Mouse (Mus musculus) forebrain, embryonic 13.5 days (tissue): Measurements from ENCODE around the gene Kdm2a. TPM values are rescaled to one million over a fixed set of nuclear protein-coding genes. Genes with fewer than 3 reads are reported as not detected.

ENCODE experiments used
- ATAC-seq: fragments of 200-750 bp; cut with Nextera tagmentation; 2 replicates; pipeline ENCODE4 v1.8.0; 2017
- H3K27ac ChIP-seq: fragments of 300-500 bp; sonication (generic); 2 replicates; pipeline ENCODE4 v1.5.1; 2015; ENCODE audit warnings: inconsistent platforms, mild to moderate bottlenecking, moderate library complexity
- H3K27me3 ChIP-seq: fragments of 300-500 bp; sonication (generic); 2 replicates; pipeline ENCODE4 v1.6.1; 2015; ENCODE audit warnings: mild to moderate bottlenecking, inconsistent platforms
- H3K36me3 ChIP-seq: fragments of 300-500 bp; sonication (generic); 2 replicates; pipeline ENCODE4 v1.6.1; 2015; ENCODE audit warnings: mild to moderate bottlenecking, inconsistent platforms; ENCODE audit not compliant: poor library complexity, severe bottlenecking
- H3K4me1 ChIP-seq: fragments of 300-500 bp; sonication (generic); 2 replicates; pipeline ENCODE4 v1.6.1; 2015; ENCODE audit warnings: inconsistent platforms
- H3K4me2 ChIP-seq: fragments of 300-500 bp; sonication (generic); 2 replicates; pipeline ENCODE4 v1.6.1; 2015; ENCODE audit warnings: inconsistent platforms, mild to moderate bottlenecking, moderate library complexity
- H3K4me3 ChIP-seq: fragments of 300-500 bp; sonication (generic); 2 replicates; pipeline ENCODE4 v1.5.1; 2015; ENCODE audit warnings: mild to moderate bottlenecking, inconsistent platforms
- H3K9ac ChIP-seq: fragments of 300-500 bp; sonication (generic); 2 replicates; pipeline ENCODE4 v1.6.1; 2015; ENCODE audit warnings: mild to moderate bottlenecking, inconsistent platforms
- H3K9me3 ChIP-seq: fragments of 300-500 bp; sonication (generic); replicated peaks from 2 replicates; pipeline ENCODE4 v1.6.1; 2016; ENCODE audit warnings: inconsistent platforms
- WGBS: fragments of 180-500 bp; shearing (Covaris S2); methylation state at CpG from one replicate; pipeline ENCODE4 v1.1.7; 2015; 5-methylcytosine and 5-hydroxymethylcytosine counted together
- polyA plus RNA-seq: library from polyadenylated mRNA; unstranded; fragments of >200 nt; fragmentation: Nextera tagmentation; extraction: Ambion mirVana; gene quantifications from 2 replicates; pipeline ENCODE4 v1.2.1, GENCODE M21; 2015

Gene Kdm2a
- polyA plus RNA-seq, 1 experiment from 2014 or later: 38.8 TPM

DNA sequence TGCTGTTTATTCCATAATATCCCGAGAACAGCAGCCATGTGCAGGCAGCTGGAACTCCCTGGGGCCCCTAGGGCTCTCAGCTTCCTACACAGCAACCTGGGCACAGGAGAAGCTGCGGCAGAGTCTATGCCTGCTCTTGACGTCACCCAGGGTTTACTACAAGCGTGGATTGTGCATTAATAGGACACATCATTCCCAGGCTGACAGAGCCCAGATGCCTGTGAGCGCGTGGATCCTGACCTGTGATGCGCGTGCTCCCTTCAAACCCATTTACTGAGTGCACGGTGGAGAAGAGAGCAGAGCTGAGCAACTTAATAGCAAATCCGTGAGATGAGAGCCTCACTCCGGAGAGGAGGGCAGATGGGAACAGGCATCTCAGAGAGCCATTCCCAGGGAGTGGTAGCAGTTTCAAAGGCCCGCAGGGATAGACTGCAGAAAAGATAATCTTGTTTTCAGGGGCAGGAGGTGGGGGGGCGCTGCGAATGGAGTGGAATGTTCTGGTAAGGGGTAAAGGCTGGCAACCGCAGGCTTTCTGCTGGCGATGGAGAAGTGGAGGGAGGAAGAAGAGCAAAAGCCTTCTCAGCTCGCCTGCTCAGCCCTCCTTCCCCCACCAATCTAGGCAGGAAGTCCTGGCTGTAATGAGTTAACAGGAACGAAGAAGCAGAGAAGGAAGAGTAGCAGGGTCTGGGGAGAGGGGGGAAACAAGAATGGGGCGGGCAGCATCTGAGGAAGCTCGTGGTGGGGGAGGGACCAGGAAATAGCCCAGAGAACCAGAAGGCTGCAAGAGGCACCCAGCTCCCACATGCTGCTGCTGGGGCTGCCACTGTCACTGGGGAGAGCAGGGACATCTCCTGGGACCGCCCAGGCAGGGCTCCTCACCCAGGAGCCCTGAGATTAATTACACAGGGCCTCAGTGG lies 96.1 kb downstream of the Kdm2a start:
- Histone ChIP-seq H3K4me1 (peaks cover 54% of the 10 kb centered on the region), H3K9me3 (no peaks in the 10 kb centered on the region), H3K36me3 (peaks cover 7% of the 10 kb centered on the region; the same call in 1 of the 2 replicates), H3K4me2 (peak overlapping the region; percentile 88), H3K9ac (peak overlapping the region; percentile 45), H3K27ac (peak overlapping the region; percentile 74), H3K27me3 (no peaks in the 10 kb centered on the region), H3K4me3 (peak overlapping the region; percentile 9; the same call in 1 of the 2 replicates)
- 41% methylated on average over 21 of the region's 21 CpGs for WGBS
- 0 out of 2 replicates have a peak, but pooled peaks have one; percentile 7 for ATAC-seq

DNA sequence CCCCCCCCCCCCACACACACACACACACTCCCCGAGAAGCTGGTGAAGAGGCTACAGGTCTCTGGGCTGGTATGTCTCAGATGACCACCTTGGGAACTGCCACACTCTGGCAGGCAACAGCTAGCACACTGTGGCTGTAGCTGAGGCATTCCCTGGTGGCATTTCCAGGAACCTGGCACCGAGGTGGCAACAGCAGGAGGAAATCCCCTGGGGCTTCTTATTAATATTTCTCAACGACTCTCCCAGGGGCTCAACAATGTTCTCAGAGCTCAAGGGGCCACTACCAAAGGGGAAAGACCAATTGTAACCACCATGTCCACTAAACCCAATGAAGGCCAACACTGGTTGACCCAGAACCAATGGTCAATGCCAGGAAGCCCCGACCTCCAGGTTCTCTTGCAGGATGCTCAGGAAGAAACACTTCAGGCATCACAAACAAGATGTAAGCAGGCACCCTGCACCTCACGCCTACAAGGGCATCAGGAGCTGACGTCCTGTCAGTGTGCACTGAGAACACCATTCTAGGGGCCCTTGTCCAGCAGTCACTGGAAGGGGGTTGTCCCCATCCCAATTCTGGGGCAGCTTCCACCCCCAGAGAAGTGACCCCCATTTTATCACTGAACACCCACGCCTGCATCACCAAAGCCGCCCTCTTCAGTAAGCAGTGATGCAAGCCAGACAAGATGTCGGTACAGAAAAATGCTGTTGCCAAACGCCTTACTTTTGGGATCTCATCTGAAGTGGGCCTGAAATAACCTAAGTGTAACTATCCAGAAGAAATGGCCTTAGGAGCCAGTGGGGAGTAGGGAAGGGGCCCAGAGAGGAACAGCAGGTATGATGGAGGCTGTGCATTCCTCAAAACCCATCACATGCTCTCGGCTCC lies 97.0 kb downstream of the Kdm2a start:
- Histone ChIP-seq H3K4me1 (peaks cover 48% of the 10 kb centered on the region), H3K9me3 (no peaks in the 10 kb centered on the region), H3K27ac (peak overlapping the region; percentile 74), H3K9ac (no peak overlapping the region), H3K4me2 (peak overlapping the region; percentile 88), H3K36me3 (peaks cover 7% of the 10 kb centered on the region; the same call in 1 of the 2 replicates), H3K4me3 (no peak overlapping the region), H3K27me3 (no peaks in the 10 kb centered on the region)
- ATAC-seq: no peak
- WGBS: 74% methylated on average over 11 of the region's 11 CpGs

DNA sequence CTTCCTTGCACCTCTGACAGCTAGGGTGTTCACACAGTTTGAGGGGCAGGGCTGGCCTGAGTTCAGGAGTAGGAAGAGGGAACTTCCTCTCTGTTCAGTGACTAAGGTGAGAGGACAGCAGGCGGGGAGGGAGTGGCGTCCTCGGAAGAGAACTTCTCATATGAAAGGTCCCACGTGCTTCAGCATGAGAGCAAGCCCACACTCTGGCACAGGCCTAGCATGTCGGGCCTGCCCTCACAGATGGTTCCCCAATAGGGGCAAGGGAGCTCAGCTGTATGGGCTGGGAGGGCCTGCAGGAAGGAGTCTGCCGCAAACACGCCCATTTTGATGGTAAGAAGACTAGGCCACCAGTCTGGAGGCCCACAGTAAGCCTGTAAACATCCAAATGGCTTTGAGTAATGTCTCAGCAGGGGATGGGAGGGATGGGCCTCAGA lies 97.8 kb downstream of the Kdm2a start:
- ATAC-seq: no peak
- Histone ChIP-seq H3K4me2 (no peak overlapping the region), H3K9me3 (no peaks in the 10 kb centered on the region), H3K4me1 (peaks cover 46% of the 10 kb centered on the region), H3K4me3 (no peak overlapping the region), H3K36me3 (peaks cover 14% of the 10 kb centered on the region; the same call in 1 of the 2 replicates), H3K27me3 (no peaks in the 10 kb centered on the region), H3K27ac (no peak overlapping the region), H3K9ac (peak overlapping the region; percentile 21; the same call in 1 of the 2 replicates)
- 54% methylated on average over 7 of the region's 7 CpGs for WGBS

DNA sequence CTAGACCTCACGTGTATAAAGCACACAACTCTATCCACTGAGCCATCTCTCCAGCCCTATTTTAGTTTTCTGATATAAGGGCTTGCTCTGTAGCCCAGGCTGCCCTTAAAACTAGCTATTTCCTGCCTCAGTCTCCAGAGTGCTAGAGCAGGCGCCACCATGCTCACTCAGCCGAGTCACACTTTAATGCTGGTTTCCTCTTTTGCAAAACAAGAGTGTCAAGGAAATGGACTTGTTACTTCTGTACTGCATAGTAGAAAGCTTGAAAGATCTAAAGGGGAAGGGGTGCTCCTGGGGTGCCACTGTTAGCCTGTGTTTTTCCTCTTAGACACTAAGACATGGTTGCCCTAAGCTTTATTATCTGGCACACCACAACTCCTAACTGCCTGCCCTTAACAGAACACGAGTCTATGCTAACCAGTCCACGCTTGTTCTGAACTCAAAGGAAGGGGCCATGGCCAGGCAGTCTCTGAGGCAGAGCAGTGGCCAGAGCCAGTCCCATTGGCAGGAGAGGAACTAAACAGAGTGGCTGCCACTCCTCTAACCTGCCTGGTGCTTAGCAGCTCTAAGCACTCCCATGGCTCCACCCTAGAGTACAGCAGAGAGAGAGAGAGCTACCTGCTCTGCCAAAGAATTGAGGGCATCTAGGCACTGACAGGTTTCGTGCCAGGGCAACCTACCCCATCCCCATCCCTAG lies 98.4 kb downstream of the Kdm2a start:
- Histone ChIP-seq H3K27ac (no peak overlapping the region; the same call in 1 of the 2 replicates), H3K36me3 (peaks cover 19% of the 10 kb centered on the region; the same call in 1 of the 2 replicates), H3K27me3 (no peaks in the 10 kb centered on the region), H3K9me3 (no peaks in the 10 kb centered on the region), H3K4me3 (no peak overlapping the region), H3K4me2 (no peak overlapping the region), H3K4me1 (peaks cover 40% of the 10 kb centered on the region), H3K9ac (no peak overlapping the region)
- no peak for ATAC-seq
- 89% methylated on average over 6 of the region's 6 CpGs for WGBS

DNA sequence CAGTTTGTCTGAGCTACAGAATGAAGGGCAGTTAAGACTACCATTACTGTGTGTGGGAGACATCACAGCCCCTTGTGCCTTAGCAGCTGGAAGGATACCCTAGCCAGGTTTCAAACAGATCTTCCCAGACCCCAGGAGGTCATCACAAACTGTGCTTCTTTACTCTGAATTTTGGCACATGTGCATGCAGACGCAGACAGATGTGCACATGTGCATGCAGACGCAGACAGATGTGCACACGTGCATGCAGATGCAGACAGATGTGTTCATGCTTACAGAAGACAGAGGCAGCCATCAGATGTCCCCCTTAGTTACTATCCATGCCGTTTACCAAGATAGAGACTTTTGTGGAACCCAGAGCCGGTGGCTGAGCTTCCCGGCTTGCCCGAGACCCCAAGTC lies 99.0 kb downstream of the Kdm2a start:
- H3K36me3 ChIP-seq: peaks cover 25% of the 10 kb centered on the region
- no peak overlapping the region for H3K4me3 ChIP-seq
- no peak overlapping the region for H3K9ac ChIP-seq
- peaks cover 34% of the 10 kb centered on the region for H3K4me1 ChIP-seq
- no peak for ATAC-seq
- WGBS: 90% methylated on average over 7 of the region's 7 CpGs
- no peaks in the 10 kb centered on the region for H3K27me3 ChIP-seq
- H3K4me2 ChIP-seq: no peak overlapping the region
- H3K27ac ChIP-seq: no peak overlapping the region
- H3K9me3 ChIP-seq: no peaks in the 10 kb centered on the region

DNA sequence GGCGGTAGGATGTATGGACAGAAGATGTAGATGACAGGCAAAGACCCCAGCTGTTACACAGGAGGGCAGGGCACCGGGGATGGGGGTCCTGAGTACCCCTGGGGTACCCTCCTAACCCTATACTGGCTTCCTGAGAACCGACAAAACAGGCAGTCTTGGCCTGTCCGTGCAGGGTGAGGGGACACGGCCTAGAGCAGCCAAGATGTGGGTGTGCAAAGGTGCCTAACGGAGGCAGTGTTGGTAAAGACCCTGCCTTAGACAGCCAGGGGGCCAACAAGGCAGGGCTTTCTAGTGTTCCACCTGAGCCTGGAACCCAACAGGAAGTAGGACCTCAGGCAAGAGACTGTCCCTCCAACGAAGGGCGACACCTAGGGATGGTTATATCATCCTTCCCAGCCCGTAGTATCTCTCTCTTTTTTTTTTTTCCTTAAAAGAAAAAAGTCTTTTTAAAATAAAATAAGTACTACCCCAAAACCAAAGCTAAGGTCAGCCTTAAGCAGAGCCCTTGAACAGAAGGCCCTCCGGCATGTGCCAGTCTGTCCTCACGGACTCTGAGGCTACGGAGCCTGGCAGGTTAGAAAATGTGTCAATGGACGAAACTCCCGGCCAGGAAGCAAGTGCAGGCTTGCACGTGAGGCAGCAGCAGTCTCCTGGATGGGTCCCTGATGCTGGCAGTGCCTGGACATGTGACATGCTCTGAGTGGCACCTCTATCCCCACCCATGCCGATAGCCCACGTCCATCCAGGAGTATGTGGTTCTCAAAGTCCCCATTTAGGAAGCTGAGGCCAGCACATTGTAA lies 99.6 kb downstream of the Kdm2a start:
- peaks cover 30% of the 10 kb centered on the region for H3K36me3 ChIP-seq
- no peak overlapping the region for H3K9ac ChIP-seq
- no peak for ATAC-seq
- no peaks in the 10 kb centered on the region for H3K9me3 ChIP-seq
- no peak overlapping the region for H3K4me3 ChIP-seq
- H3K27ac ChIP-seq: no peak overlapping the region
- no peak overlapping the region for H3K4me2 ChIP-seq
- peaks cover 28% of the 10 kb centered on the region for H3K4me1 ChIP-seq
- no peaks in the 10 kb centered on the region for H3K27me3 ChIP-seq
- 91% methylated on average over 17 of the region's 17 CpGs for WGBS

DNA sequence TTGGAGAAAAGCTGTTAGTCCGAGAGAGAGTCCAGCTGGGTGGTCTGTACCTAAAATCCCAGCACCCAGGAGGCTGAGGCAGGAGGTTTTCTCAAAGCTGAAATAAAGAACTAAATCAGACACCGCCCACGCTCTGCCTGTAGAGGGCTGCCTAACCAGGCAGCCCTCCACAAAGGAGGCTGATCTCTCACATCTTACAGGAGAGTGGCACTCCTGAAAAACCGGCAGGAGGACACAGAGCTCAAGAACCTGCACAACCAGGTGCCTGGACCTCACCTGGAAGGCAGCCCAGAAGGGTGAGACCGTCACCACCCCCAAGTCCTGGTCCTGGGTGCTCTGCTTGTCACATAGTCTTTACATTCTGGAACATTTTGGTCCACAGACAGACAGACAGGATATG lies 100.2 kb downstream of the Kdm2a start:
- H3K9me3 ChIP-seq: no peaks in the 10 kb centered on the region
- ATAC-seq: no peak
- no peak overlapping the region for H3K4me2 ChIP-seq
- H3K36me3 ChIP-seq: peaks cover 34% of the 10 kb centered on the region
- H3K4me3 ChIP-seq: no peak overlapping the region
- H3K4me1 ChIP-seq: peaks cover 22% of the 10 kb centered on the region
- no peak overlapping the region for H3K27ac ChIP-seq
- 91% methylated on average over 5 of the region's 5 CpGs for WGBS
- no peak overlapping the region for H3K9ac ChIP-seq
- H3K27me3 ChIP-seq: no peaks in the 10 kb centered on the region

DNA sequence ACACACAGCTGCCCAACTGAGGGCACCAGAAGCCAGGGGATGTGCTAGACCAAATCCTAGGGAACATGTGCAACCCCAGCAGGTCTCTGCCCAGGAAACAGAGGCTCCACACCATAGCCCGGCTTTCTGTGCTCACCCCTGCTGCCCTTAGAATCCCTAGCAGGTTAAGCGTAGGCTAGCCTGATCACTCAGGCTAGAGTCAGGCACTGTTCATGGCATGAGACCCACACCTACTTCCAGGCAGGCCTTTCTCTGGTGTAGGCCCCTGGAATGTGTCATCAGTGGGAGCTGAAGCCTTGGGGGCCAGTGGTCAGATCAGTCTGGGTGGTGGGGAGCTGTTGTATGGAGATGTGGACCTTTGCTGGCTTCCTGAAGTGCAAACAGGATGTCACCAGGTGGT lies 101.5 kb downstream of the Kdm2a start:
- no peak overlapping the region for H3K9ac ChIP-seq
- H3K27ac ChIP-seq: no peak overlapping the region
- H3K4me1 ChIP-seq: peaks cover 9% of the 10 kb centered on the region
- 88% methylated on average over 2 of the region's 2 CpGs for WGBS
- no peaks in the 10 kb centered on the region for H3K9me3 ChIP-seq
- H3K36me3 ChIP-seq: peaks cover 46% of the 10 kb centered on the region
- no peak for ATAC-seq
- H3K4me3 ChIP-seq: no peak overlapping the region
- H3K4me2 ChIP-seq: no peak overlapping the region
- H3K27me3 ChIP-seq: no peaks in the 10 kb centered on the region

DNA sequence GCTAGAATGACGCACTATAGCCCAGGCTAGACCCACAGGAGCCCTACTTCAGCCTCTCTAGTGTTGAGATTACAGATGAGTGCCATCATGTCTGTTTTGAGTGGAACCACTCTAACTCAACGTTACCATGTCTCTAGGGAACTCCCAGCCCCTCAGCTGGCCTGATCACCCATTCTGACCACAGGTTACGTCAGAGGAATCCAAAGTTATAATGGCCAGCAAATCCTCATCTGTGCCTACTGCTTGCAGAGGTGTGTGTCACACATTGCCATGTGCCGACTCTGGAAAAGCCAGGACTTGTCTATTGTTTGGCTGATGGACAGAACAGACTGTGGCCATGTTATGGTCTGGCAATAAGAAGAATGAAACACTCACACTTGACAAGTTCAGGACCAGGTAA lies 102.7 kb downstream of the Kdm2a start:
- no peaks in the 10 kb centered on the region for H3K9me3 ChIP-seq
- 90% methylated on average over 4 of the region's 4 CpGs for WGBS
- H3K27me3 ChIP-seq: no peaks in the 10 kb centered on the region
- H3K4me3 ChIP-seq: no peak overlapping the region
- no peak overlapping the region for H3K27ac ChIP-seq
- H3K36me3 ChIP-seq: peaks cover 58% of the 10 kb centered on the region
- no peak for ATAC-seq
- no peak overlapping the region for H3K4me2 ChIP-seq
- no peak overlapping the region for H3K9ac ChIP-seq
- H3K4me1 ChIP-seq: no peaks in the 10 kb centered on the region

DNA sequence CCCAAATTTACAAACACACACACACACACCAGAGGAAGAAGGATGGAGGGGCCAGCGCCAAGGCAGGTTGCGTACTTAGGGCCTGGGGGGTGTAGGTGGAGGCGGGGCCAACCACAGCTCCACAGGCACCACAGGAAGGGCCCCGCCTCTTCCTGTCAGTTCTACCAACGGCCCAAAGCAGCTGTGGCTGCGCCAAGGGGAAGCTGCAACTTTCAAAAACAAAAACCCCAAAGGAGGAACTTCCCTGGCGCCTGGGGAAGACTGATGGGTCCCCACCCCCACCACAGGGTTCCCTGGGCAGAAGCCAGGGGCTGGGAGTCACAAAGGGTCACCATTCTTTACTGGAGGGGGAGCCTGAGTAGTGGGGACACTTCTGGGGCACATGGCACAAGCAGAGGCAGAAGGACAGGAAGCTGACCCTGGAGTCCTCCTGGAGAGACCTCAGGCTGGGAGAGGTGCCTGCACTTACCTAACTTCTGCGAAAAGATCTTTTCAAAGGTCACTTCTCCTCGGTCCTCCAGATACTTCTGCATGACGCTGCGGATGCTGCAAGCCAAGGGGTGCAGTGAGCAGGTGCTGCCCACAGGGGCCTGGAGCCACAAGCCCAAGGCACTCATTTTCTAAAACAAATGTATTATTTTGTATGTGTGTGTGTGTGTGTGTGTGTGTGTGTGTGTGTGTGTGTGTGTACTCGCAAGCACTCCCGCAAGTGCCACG lies 103.5 kb downstream of the Kdm2a start:
- H3K9me3 ChIP-seq: no peaks in the 10 kb centered on the region
- no peak for ATAC-seq
- 81% methylated on average over 14 of the region's 14 CpGs for WGBS
- no peak overlapping the region for H3K4me3 ChIP-seq
- H3K9ac ChIP-seq: no peak overlapping the region
- H3K27me3 ChIP-seq: no peaks in the 10 kb centered on the region
- no peak overlapping the region for H3K4me2 ChIP-seq
- H3K36me3 ChIP-seq: peaks cover 67% of the 10 kb centered on the region
- H3K27ac ChIP-seq: no peak overlapping the region
- H3K4me1 ChIP-seq: no peaks in the 10 kb centered on the region
